Mouse (Mus musculus): ENCODE results near the gene Ttc25. TPM values are rescaled to one million over a fixed set of nuclear protein-coding genes. Genes with fewer than 3 reads are reported as not detected.

Gene Ttc25
- 0.58 and 0.77 TPM in 2 replicates for polyA plus RNA-seq (2014; fragmentation: Nextera tagmentation; extraction: Ambion mirVana)

DNA sequence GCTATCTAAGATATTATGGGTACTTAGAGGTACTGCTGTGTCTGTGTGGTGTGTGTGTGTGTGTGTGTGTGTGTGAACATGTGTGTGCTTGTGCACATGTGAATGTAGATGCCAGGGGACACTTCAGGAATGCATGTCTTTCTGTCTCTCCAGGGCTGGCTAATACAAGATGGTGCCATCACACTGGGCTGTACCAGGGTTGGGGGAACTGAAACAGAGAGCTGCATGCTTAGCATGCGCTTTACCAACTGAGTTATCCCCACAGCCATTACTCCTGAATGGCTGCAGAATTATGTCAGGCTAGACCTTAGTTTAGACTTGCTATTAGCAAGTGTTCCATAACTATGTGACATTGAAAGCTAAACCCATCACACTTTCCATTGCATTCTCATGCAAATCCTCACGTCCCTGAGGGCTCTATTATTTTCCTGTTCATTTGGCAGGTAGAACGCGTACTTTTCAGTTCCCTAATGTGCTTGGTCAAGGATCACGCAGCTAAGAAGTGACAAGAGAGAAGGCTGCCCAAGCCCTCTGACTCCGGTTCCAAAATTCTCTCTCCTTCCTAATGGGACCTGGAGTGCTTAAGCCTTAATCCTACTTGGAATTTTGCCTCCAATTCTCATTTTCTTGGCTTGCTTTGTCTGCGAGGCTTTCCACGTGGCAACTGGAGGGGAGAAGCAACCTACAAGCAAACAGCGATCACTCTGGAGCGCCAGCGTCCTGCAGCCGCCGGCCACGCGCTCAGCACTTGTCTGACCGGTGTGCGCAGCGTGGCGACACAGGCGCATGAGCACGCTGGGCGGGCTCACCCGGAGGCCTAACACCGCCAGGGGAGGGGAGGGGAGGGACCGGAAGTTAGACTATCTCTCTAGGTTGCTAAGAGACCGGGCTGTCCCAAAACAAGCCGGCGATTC is at the start of gene Ttc25:
TSS of gene Ttc25 (plus strand) at position 776 of the 914 bp plus-strand sequence.
- H3K9ac ChIP-seq (ENCODE audit: low read depth, low read length) = peak within 1 kb of the TSS; percentile 51
- H3K4me3 ChIP-seq (ENCODE audit: low read length) = peak within 1 kb of the TSS; percentile 45
- 0 out of 2 replicates have a peak, but pooled peaks cover 13% of the 10 kb centered on the region for H3K4me1 ChIP-seq (ENCODE audit: control insufficient read depth, insufficient read depth, low read length)
- ATAC-seq (ENCODE audit: low FRiP score, low TSS enrichment) = peak; percentile 98
- H3K27me3 ChIP-seq (ENCODE audit: control insufficient read depth, insufficient read depth, low read length) = no peaks in the 10 kb centered on the region
- no peaks in the 10 kb centered on the region for H3K36me3 ChIP-seq (ENCODE audit: control insufficient read depth, insufficient read depth, low read length)
- WGBS = 5% methylated on average over 28 of the region's 28 CpGs
- peak within 1 kb of the TSS; percentile 15; the same call in 1 of the 2 replicates for H3K27ac ChIP-seq (ENCODE audit: low read depth, low read length)
- no peaks in the 10 kb centered on the region for H3K9me3 ChIP-seq (ENCODE audit: control insufficient read depth, low read length)
- peak within 1 kb of the TSS; percentile 53 for H3K4me2 ChIP-seq (replicated peaks; ENCODE audit: low read depth, low read length)

DNA sequence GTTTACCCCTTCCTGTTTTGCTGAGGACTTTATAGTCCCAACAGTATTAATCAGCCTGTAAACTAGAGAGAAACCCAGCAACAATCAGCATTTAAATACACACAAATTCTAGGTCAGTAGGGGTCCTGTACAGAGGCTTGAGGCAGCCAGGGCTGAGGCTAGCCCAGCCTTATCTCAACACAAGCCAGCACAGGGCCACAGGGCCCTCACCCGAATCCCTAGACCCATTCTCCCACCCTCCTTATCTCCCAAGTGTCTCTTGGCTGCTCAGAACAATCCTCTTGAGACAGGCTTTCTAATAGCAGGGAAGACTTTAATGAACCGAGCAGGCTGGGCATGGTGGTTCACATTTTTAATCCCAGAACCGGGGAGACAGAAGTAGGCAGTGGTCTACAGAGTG is 45.2 kb upstream of the Ttc25 start:
- Histone ChIP-seq H3K27ac (ENCODE audit: low read depth, low read length) (no peak overlapping the region), H3K27me3 (ENCODE audit: control insufficient read depth, insufficient read depth, low read length) (no peaks in the 10 kb centered on the region), H3K9me3 (ENCODE audit: control insufficient read depth, low read length) (no peaks in the 10 kb centered on the region), H3K9ac (ENCODE audit: low read depth, low read length) (no peak overlapping the region), H3K4me2 (replicated peaks; ENCODE audit: low read depth, low read length) (no peak overlapping the region), H3K4me3 (ENCODE audit: low read length) (no peak overlapping the region), H3K4me1 (ENCODE audit: control insufficient read depth, insufficient read depth, low read length) (no peaks in the 10 kb centered on the region), H3K36me3 (ENCODE audit: control insufficient read depth, insufficient read depth, low read length) (peaks cover 89% of the 10 kb centered on the region)
- ATAC-seq (ENCODE audit: low FRiP score, low TSS enrichment) = no peak
- WGBS = 92% methylated on average over 3 of the region's 3 CpGs

DNA sequence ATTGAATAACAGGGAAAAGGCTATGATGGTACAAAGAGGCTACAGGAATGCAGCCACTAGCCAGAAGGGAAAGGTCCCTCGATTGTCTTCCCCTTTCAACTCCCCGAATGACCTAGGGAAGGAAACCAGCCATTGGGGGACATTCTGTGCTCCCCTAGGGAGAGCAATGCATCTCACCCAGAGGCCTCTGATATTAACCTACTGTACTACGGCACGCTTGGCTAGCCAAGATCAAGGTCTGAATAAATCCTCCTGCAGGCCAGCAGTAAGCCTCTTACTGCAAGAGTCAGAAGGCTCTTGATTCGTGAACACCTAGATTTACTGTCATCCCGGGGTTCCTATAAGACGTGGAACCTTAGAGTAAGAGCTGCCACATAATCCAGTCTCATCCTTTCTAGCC is 44.8 kb upstream of the Ttc25 start:
- Histone ChIP-seq H3K36me3 (ENCODE audit: control insufficient read depth, insufficient read depth, low read length) (peaks cover 89% of the 10 kb centered on the region), H3K9ac (ENCODE audit: low read depth, low read length) (no peak overlapping the region), H3K27me3 (ENCODE audit: control insufficient read depth, insufficient read depth, low read length) (no peaks in the 10 kb centered on the region), H3K4me2 (replicated peaks; ENCODE audit: low read depth, low read length) (no peak overlapping the region), H3K27ac (ENCODE audit: low read depth, low read length) (no peak overlapping the region), H3K4me3 (ENCODE audit: low read length) (no peak overlapping the region), H3K4me1 (ENCODE audit: control insufficient read depth, insufficient read depth, low read length) (no peaks in the 10 kb centered on the region), H3K9me3 (ENCODE audit: control insufficient read depth, low read length) (no peaks in the 10 kb centered on the region)
- 73% methylated on average over 7 of the region's 7 CpGs for WGBS
- ATAC-seq (ENCODE audit: low FRiP score, low TSS enrichment) = no peak

DNA sequence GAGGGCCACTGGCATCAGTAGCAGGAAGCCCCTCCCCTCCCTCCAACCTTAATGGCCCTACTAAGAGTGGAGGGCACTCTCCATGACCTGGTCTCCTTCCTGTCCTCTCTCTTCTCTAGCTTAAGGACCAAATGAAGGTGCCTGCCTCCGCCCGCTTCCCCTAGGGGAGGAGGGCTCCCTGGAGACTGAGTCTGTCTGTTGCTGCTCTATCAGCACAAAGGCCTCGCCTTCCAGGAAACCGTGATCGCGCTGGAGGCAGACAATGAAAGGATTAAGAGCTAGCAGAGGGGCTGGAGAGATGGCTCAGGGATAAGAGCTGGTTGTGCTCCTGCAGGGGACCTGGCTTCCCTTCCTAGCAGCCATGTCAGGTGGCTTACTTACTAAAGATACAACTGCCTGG is 44.1 kb upstream of the Ttc25 start:
- Histone ChIP-seq H3K4me1 (ENCODE audit: control insufficient read depth, insufficient read depth, low read length) (no peaks in the 10 kb centered on the region), H3K4me2 (replicated peaks; ENCODE audit: low read depth, low read length) (no peak overlapping the region), H3K4me3 (ENCODE audit: low read length) (no peak overlapping the region), H3K9me3 (ENCODE audit: control insufficient read depth, low read length) (no peaks in the 10 kb centered on the region), H3K9ac (ENCODE audit: low read depth, low read length) (no peak overlapping the region), H3K27ac (ENCODE audit: low read depth, low read length) (no peak overlapping the region), H3K36me3 (ENCODE audit: control insufficient read depth, insufficient read depth, low read length) (peaks cover 88% of the 10 kb centered on the region), H3K27me3 (ENCODE audit: control insufficient read depth, insufficient read depth, low read length) (no peaks in the 10 kb centered on the region)
- 53% methylated on average over 6 of the region's 6 CpGs for WGBS
- no peak for ATAC-seq (ENCODE audit: low FRiP score, low TSS enrichment)

DNA sequence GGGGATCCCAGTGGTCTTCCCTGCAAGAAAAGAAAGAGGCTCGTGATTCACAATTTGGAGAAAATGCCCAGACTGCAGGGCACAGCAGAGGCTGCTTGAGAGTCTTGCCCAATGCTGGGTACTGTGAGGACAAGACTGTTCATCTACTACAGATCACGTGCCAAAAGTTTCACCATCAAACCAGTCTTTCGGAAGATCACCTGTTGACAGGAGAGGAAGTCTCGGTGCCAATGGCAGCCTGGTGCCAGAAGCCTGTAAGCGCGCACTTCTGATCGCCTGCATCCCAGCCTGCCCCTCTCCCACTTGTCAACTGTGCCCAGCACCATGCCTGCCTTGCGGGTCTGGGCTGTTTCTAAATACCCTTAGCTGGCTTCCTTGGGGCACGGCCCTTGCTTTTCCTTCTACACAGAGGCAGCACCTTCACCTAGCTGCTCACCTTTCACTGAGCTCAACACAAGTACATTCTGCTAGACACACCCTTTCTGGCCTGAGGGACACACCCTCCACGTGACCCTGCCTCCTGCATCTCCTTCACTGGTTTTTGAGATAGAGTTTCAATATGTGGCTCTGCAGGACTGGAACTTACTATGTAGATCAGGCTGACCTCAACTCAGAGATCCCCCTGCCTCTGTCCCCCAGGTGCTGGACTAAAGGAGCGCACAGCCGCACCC is 40.3 kb upstream of the Ttc25 start:
- Histone ChIP-seq H3K36me3 (ENCODE audit: control insufficient read depth, insufficient read depth, low read length) (peaks cover 85% of the 10 kb centered on the region), H3K4me3 (ENCODE audit: low read length) (no peak overlapping the region), H3K4me2 (replicated peaks; ENCODE audit: low read depth, low read length) (no peak overlapping the region), H3K4me1 (ENCODE audit: control insufficient read depth, insufficient read depth, low read length) (no peaks in the 10 kb centered on the region), H3K27ac (ENCODE audit: low read depth, low read length) (no peak overlapping the region), H3K9me3 (ENCODE audit: control insufficient read depth, low read length) (no peaks in the 10 kb centered on the region), H3K27me3 (ENCODE audit: control insufficient read depth, insufficient read depth, low read length) (no peaks in the 10 kb centered on the region), H3K9ac (ENCODE audit: low read depth, low read length) (no peak overlapping the region)
- ATAC-seq (ENCODE audit: low FRiP score, low TSS enrichment) = no peak
- 92% methylated on average over 12 of the region's 12 CpGs for WGBS

DNA sequence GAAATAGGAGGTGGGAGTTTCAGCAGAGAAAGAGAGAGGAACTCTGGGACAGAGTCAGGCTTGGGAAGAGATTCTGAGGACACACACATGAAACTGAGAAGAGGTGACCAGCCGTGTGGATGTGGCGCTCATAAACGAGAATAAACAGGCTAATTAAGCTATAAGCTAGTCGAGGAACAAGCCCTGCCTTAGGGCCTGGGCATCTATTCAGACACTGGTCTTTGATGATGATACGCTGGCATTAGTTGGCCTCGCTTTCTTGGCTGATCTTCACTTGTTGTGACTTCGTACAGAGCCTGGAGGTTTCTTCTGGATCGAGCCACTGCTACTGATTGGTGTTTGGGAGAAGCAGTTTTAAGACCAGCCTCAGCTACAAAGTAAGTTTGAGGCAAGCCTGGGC is 39.4 kb upstream of the Ttc25 start:
- Histone ChIP-seq H3K4me2 (replicated peaks; ENCODE audit: low read depth, low read length) (no peak overlapping the region), H3K27me3 (ENCODE audit: control insufficient read depth, insufficient read depth, low read length) (no peaks in the 10 kb centered on the region), H3K36me3 (ENCODE audit: control insufficient read depth, insufficient read depth, low read length) (peaks cover 83% of the 10 kb centered on the region), H3K9me3 (ENCODE audit: control insufficient read depth, low read length) (no peaks in the 10 kb centered on the region), H3K9ac (ENCODE audit: low read depth, low read length) (no peak overlapping the region), H3K27ac (ENCODE audit: low read depth, low read length) (no peak overlapping the region), H3K4me3 (ENCODE audit: low read length) (no peak overlapping the region), H3K4me1 (ENCODE audit: control insufficient read depth, insufficient read depth, low read length) (no peaks in the 10 kb centered on the region)
- 96% methylated on average over 8 of the region's 8 CpGs for WGBS
- ATAC-seq (ENCODE audit: low FRiP score, low TSS enrichment) = no peak

DNA sequence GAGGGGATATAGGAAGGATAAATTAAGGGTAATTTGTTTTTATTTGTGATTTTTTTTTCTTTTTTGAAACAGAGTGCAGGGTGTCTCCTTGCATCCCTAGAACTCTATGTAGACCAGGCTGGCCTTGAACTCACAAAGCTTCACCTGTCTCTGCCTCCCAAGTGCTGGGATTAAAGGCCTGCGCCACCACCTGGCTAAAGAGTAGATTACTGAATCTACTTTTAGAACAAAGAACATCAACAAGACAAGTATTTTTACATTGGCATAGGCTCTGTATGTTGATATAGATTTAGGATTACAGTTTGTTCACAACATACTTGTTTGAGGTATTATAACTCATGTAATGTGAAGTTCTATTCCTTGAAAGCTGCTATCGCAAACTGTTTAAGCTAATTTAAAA is 34.9 kb upstream of the Ttc25 start:
- no peak overlapping the region for H3K9ac ChIP-seq (ENCODE audit: low read depth, low read length)
- H3K9me3 ChIP-seq (ENCODE audit: control insufficient read depth, low read length) = no peaks in the 10 kb centered on the region
- no peak overlapping the region for H3K4me2 ChIP-seq (replicated peaks; ENCODE audit: low read depth, low read length)
- no peaks in the 10 kb centered on the region for H3K4me1 ChIP-seq (ENCODE audit: control insufficient read depth, insufficient read depth, low read length)
- no peak overlapping the region for H3K4me3 ChIP-seq (ENCODE audit: low read length)
- no peaks in the 10 kb centered on the region for H3K27me3 ChIP-seq (ENCODE audit: control insufficient read depth, insufficient read depth, low read length)
- H3K27ac ChIP-seq (ENCODE audit: low read depth, low read length) = no peak overlapping the region
- peaks cover 84% of the 10 kb centered on the region for H3K36me3 ChIP-seq (ENCODE audit: control insufficient read depth, insufficient read depth, low read length)
- no peak for ATAC-seq (ENCODE audit: low FRiP score, low TSS enrichment)
- WGBS = 96% methylated on average over 2 of the region's 2 CpGs

DNA sequence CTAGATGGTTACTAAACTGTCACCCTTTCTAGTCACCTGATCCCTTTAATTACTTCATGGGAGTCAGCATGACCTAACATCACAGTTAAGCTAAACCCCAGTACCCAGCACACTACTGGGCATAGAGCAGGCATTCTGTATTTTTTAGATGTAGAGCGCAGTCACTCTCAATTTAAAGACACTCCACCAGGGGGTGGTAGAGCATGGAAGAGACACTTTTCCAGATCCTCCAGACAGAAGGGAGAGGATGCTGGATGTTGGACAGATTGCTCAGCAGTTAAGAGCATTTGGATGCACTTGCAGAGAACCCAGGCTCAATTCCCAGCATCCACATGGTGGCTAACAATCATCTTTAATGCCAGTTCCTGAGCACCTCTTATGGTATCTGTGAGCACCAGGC is 33.0 kb upstream of the Ttc25 start:
- Histone ChIP-seq H3K27ac (ENCODE audit: low read depth, low read length) (no peak overlapping the region), H3K9ac (ENCODE audit: low read depth, low read length) (no peak overlapping the region), H3K4me2 (replicated peaks; ENCODE audit: low read depth, low read length) (no peak overlapping the region), H3K27me3 (ENCODE audit: control insufficient read depth, insufficient read depth, low read length) (no peaks in the 10 kb centered on the region), H3K4me1 (ENCODE audit: control insufficient read depth, insufficient read depth, low read length) (no peaks in the 10 kb centered on the region), H3K4me3 (ENCODE audit: low read length) (no peak overlapping the region), H3K9me3 (ENCODE audit: control insufficient read depth, low read length) (no peaks in the 10 kb centered on the region), H3K36me3 (ENCODE audit: control insufficient read depth, insufficient read depth, low read length) (peaks cover 87% of the 10 kb centered on the region)
- no peak for ATAC-seq (ENCODE audit: low FRiP score, low TSS enrichment)
- 93% methylated on average over 1 of the region's 1 CpGs for WGBS

DNA sequence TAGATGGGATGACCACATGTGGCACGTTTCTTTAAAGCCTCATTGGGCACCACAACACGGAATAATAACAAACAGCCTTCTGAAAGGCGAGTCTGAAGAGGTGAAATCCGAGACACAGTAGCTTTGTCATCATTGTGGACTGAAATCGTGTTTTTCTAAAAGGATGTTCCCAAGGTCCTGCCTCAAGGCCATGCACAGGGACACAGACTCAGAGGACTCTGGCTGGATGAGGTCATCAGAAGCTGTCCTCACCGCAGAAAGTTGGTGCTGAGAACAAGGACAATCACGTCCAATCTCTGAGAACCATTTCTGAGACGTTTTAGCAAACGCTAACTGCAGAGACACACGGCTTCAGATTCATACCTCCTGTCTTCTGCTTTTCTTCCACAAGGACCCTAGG is 31.7 kb upstream of the Ttc25 start:
- Histone ChIP-seq H3K9ac (ENCODE audit: low read depth, low read length) (no peak overlapping the region), H3K36me3 (ENCODE audit: control insufficient read depth, insufficient read depth, low read length) (peaks cover 91% of the 10 kb centered on the region), H3K27ac (ENCODE audit: low read depth, low read length) (no peak overlapping the region), H3K9me3 (ENCODE audit: control insufficient read depth, low read length) (no peaks in the 10 kb centered on the region), H3K4me3 (ENCODE audit: low read length) (no peak overlapping the region), H3K4me2 (replicated peaks; ENCODE audit: low read depth, low read length) (no peak overlapping the region), H3K4me1 (ENCODE audit: control insufficient read depth, insufficient read depth, low read length) (no peaks in the 10 kb centered on the region; the same call in 1 of the 2 replicates), H3K27me3 (ENCODE audit: control insufficient read depth, insufficient read depth, low read length) (no peaks in the 10 kb centered on the region)
- no peak for ATAC-seq (ENCODE audit: low FRiP score, low TSS enrichment)
- WGBS = 75% methylated on average over 10 of the region's 10 CpGs

All from kidney, embryonic 14.5 days (tissue).